Mouse (Mus musculus): ENCODE measurements at regions not wholly inside any gene's neighbourhood (a gene's known extent, or its start where the extent isn't known, plus 50 kb on each side); places are given as distances from the start of the nearest gene placed in this dataset.

DNA sequence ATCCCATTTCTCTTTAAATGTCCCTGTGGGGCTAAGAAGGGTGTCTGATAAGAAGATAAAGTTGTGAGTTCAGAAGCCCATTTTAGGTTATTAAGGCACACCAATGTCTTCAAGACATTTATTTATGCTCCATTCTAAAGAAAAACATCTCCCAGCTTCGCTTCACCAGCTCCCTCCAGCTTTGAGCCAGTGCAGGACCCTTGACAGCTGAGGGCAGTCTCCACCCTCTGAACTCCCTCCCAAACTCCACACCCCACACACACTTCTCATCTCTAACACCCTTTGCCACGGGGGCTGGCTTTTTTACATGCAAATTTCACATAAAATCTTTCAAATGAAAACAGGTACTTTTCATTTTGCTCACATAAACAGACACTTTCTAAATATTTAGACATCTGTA is 527.3 kb downstream of the Insc start:
- in situ Hi-C loops (cut with MboI; ENCODE audit: low pct_ligation_motif_present, low pct_unique_long_range_greater_than_20kb, low sequenced_read_pairs), result no loop called here
- peaks cover 2% of the 10 kb centered on the region for H3K27me3 ChIP-seq (replicated peaks)
- dilution Hi-C loops (cut with MboI; ENCODE audit: extremely low pct_ligation_motif_present, extremely low pct_unique_long_range_greater_than_20kb, low sequenced_read_pairs), result no loop called here
- H3K4me3 ChIP-seq (replicated peaks in 1 of 3; ENCODE audit: low read depth in 2 of 3, low read length in 2 of 3, poor library complexity in 1 of 3), result no peak overlapping the region
- DNase-seq (ENCODE audit: extremely low read depth), result no peak
- H3K4me1 ChIP-seq (ENCODE audit: control insufficient read depth in 1 of 2, insufficient read depth in 2 of 2), result no peaks in the 10 kb centered on the region
- no peaks in the 10 kb centered on the region for H3K9me3 ChIP-seq (replicated peaks; ENCODE audit: low read length)
- H3K36me3 ChIP-seq (replicated peaks in 1 of 2; ENCODE audit: control insufficient read depth in 1 of 2, insufficient read depth in 1 of 2, low read length in 1 of 2), result no peaks in the 10 kb centered on the region
- no peak overlapping the region for H3K4me2 ChIP-seq (ENCODE audit: insufficient read depth, low read depth, poor library complexity, severe bottlenecking)
- no peaks in the 10 kb centered on the region for H3K79me2 ChIP-seq (replicated peaks; ENCODE audit: control insufficient read depth, extremely low read depth, insufficient read depth, poor library complexity, severe bottlenecking)
- TF ChIP-seq NRF1 (IDR thresholded peaks at IDR 0.05; ENCODE audit: low read depth, low read length) (no peak), USF2 (conservative IDR thresholded peaks at IDR 0.05; ENCODE audit: low read depth, low read length) (no peak), POLR2A (IDR thresholded peaks at IDR 0.05; ENCODE audit: low read depth, low read length) (no peak), MAZ (IDR thresholded peaks at IDR 0.05; ENCODE audit: low read depth, low read length) (no peak), MYC (IDR thresholded peaks at IDR 0.05; ENCODE audit: low read depth, low read length) (no peak), MAFK (IDR thresholded peaks at IDR 0.05; ENCODE audit: insufficient replicate concordance, low read length) (no peak), ZNF384 (IDR thresholded peaks at IDR 0.05; ENCODE audit: low read depth, low read length) (no peak), MXI1 (IDR thresholded peaks at IDR 0.05; ENCODE audit: low read depth, low read length) (no peak), ZKSCAN1 (IDR thresholded peaks at IDR 0.05; ENCODE audit: borderline replicate concordance, low read depth, low read length) (no peak), CHD2 (IDR thresholded peaks at IDR 0.05; ENCODE audit: low read length) (no peak), JUND (conservative IDR thresholded peaks at IDR 0.05; ENCODE audit: low read depth, low read length) (no peak), USF1 (IDR thresholded peaks at IDR 0.05; ENCODE audit: low read depth, low read length) (no peak), ETS1 (conservative IDR thresholded peaks at IDR 0.05; ENCODE audit: low read depth, low read length) (no peak), ZC3H11A (IDR thresholded peaks at IDR 0.05; ENCODE audit: low read depth, low read length) (no peak), ELF1 (IDR thresholded peaks at IDR 0.05; ENCODE audit: low read depth, low read length) (no peak), PAX5 (IDR thresholded peaks at IDR 0.05; ENCODE audit: low read length) (no peak), UBTF (IDR thresholded peaks at IDR 0.05; ENCODE audit: low read depth, low read length) (no peak), BHLHE40 (IDR thresholded peaks at IDR 0.05; ENCODE audit: low read depth, low read length) (no peak), GABPA (IDR thresholded peaks at IDR 0.05; ENCODE audit: insufficient replicate concordance, low read depth, low read length) (no peak), CTCF (conservative IDR thresholded peaks at IDR 0.05 in 1 of 2, IDR thresholded peaks at IDR 0.05 in 1 of 2; ENCODE audit: low read depth in 2 of 2, low read length in 2 of 2) (no peak)
- no peak overlapping the region for H3K27ac ChIP-seq (ENCODE audit: insufficient read depth, low read depth)
- H3K9ac ChIP-seq (ENCODE audit: insufficient read depth, low read depth), result no peak overlapping the region

DNA sequence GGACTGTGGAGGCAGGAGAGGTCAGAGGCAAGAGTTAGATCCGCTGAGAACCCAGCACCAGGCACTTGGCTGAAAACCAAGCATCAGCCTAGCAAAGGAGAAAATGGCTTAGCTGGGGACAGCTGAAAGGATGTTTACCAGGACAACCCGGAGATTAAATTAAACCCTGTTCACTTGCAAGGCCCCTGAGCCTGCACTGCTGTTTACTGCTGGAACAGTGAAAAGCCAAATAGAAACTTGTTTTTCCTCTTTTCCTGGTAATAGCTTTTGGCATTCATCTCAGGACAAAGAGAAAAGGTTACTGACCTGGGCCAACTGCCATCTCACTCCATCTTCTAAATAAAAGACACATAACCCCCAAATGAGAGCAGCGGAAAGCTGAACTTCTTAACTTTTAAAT is 531.3 kb downstream of the Insc start:
- Histone ChIP-seq H3K4me3 (replicated peaks in 1 of 3; ENCODE audit: low read depth in 2 of 3, low read length in 2 of 3, poor library complexity in 1 of 3) (no peak overlapping the region), H3K36me3 (replicated peaks in 1 of 2; ENCODE audit: control insufficient read depth in 1 of 2, insufficient read depth in 1 of 2, low read length in 1 of 2) (no peaks in the 10 kb centered on the region), H3K79me2 (replicated peaks; ENCODE audit: control insufficient read depth, extremely low read depth, insufficient read depth, poor library complexity, severe bottlenecking) (no peaks in the 10 kb centered on the region), H3K27ac (ENCODE audit: insufficient read depth, low read depth) (no peak overlapping the region), H3K9ac (ENCODE audit: insufficient read depth, low read depth) (no peak overlapping the region), H3K4me1 (ENCODE audit: control insufficient read depth in 1 of 2, insufficient read depth in 2 of 2) (no peaks in the 10 kb centered on the region), H3K9me3 (replicated peaks; ENCODE audit: low read length) (no peaks in the 10 kb centered on the region), H3K27me3 (replicated peaks) (no peaks in the 10 kb centered on the region), H3K4me2 (ENCODE audit: insufficient read depth, low read depth, poor library complexity, severe bottlenecking) (no peak overlapping the region)
- TF ChIP-seq GABPA (IDR thresholded peaks at IDR 0.05; ENCODE audit: insufficient replicate concordance, low read depth, low read length) (no peak), EP300 (IDR thresholded peaks at IDR 0.05; ENCODE audit: low read length) (no peak), IRF4 (IDR thresholded peaks at IDR 0.05; ENCODE audit: low read depth, low read length) (no peak), ZKSCAN1 (IDR thresholded peaks at IDR 0.05; ENCODE audit: borderline replicate concordance, low read depth, low read length) (no peak)
- DNase-seq (ENCODE audit: extremely low read depth), result no peak
- in situ Hi-C loops (cut with MboI; ENCODE audit: low pct_ligation_motif_present, low pct_unique_long_range_greater_than_20kb, low sequenced_read_pairs), result no loop called here
- dilution Hi-C loops (cut with MboI; ENCODE audit: extremely low pct_ligation_motif_present, extremely low pct_unique_long_range_greater_than_20kb, low sequenced_read_pairs), result no loop called here

Data from CH12.LX (cell line).